Mouse (Mus musculus) right cerebral cortex, adult 2 months (tissue): ENCODE measurements around the gene Gm16867.
"Not testable (repeated sequence)": the region's sequence is repeated elsewhere in the genome, so short reads cannot be mapped to it uniquely, and the experiment has no call there.

Experiments
- DNase-seq, 2 experiments: peaks; one replicate each; pipeline ENCODE4 v3.0.0; 2021 to 2022; ENCODE audit warnings: low spot score in 2 of 2

Gm16867 gene

GRCm38 (mm10) chr14:69503174-69503573, at the start of gene Gm16867:
Gm16867 (minus strand) TSS chr14:69503362.
- DNase-seq, result not testable (repeated sequence)

- DNase-seq, result not testable (repeated sequence)
Measured at GRCm38 (mm10) chr14:69547310-69547709, 44.1 kb upstream of the Gm16867 start.

GRCm38 (mm10) chr14:69545052-69545451, 41.9 kb upstream of the Gm16867 start:
- DNase-seq, result not testable (repeated sequence)

- DNase-seq, result not testable (repeated sequence)
Measured at GRCm38 (mm10) chr14:69544033-69544432, 40.9 kb upstream of the Gm16867 start.

- DNase-seq, result not testable (repeated sequence)
Measured at GRCm38 (mm10) chr14:69542695-69543094, 39.5 kb upstream of the Gm16867 start.

GRCm38 (mm10) chr14:69540113-69540512, 37.0 kb upstream of the Gm16867 start:
- DNase-seq, result not testable (repeated sequence)

GRCm38 (mm10) chr14:69536539-69536938, 33.4 kb upstream of the Gm16867 start:
- DNase-seq, result not testable (repeated sequence)

- not testable (repeated sequence) for DNase-seq
Measured at GRCm38 (mm10) chr14:69526202-69526601, 23.0 kb upstream of the Gm16867 start.

- not testable (repeated sequence) for DNase-seq
Measured at GRCm38 (mm10) chr14:69523001-69523400, 19.8 kb upstream of the Gm16867 start.

- not testable (repeated sequence) for DNase-seq
Measured at GRCm38 (mm10) chr14:69520810-69521209, 17.6 kb upstream of the Gm16867 start.

GRCm38 (mm10) chr14:69512449-69512848, 9.3 kb upstream of the Gm16867 start, which contains the start of gene Gm27179:
Gm27179 (minus strand) TSS chr14:69512549.
- DNase-seq, result not testable (repeated sequence)

GRCm38 (mm10) chr14:69507000-69507399, 3.8 kb upstream of the Gm16867 start:
- not testable (repeated sequence) for DNase-seq

- not testable (repeated sequence) for DNase-seq
Measured at GRCm38 (mm10) chr14:69502440-69503150, 567 bp downstream of the Gm16867 start.

- DNase-seq, result not testable (repeated sequence)
Measured at GRCm38 (mm10) chr14:69496259-69496658, 6.9 kb downstream of the Gm16867 start.

GRCm38 (mm10) chr14:69494946-69495345, 8.2 kb downstream of the Gm16867 start:
- not testable (repeated sequence) for DNase-seq

- not testable (repeated sequence) for DNase-seq
Measured at GRCm38 (mm10) chr14:69494522-69494921, 8.6 kb downstream of the Gm16867 start.

- DNase-seq, result not testable (repeated sequence)
Measured at GRCm38 (mm10) chr14:69488001-69488400, 15.2 kb downstream of the Gm16867 start.

- not testable (repeated sequence) for DNase-seq
Measured at GRCm38 (mm10) chr14:69485466-69486135, 17.6 kb downstream of the Gm16867 start.

- DNase-seq, result not testable (repeated sequence)
Measured at GRCm38 (mm10) chr14:69473941-69474646, 29.1 kb downstream of the Gm16867 start.

GRCm38 (mm10) chr14:69473322-69473721, 29.8 kb downstream of the Gm16867 start:
- not testable (repeated sequence) for DNase-seq

GRCm38 (mm10) chr14:69470122-69470708, 32.9 kb downstream of the Gm16867 start:
- not testable (repeated sequence) for DNase-seq
